ENCODE assay signal across 8 mouse cellular contexts in genomic region chr13:21906946-21907806, GRCm38 (mm10). TPM values are rescaled to one million over a fixed set of nuclear protein-coding genes. Genes with fewer than 3 reads are reported as not detected.
DNase-seq lines count a peak whose midpoint lies in the region; ATAC-seq lines count a peak whose summit lies in the region.

No protein-coding gene starts in this region.

- no peak overlapping the region for H3K27ac ChIP-seq in intestine, embryonic 16.5 days (ENCODE audit: low read length)
- H3K27ac ChIP-seq in neural tube, embryonic 15.5 days (replicated peaks): no peak overlapping the region

- no peak overlapping the region for H3K9ac ChIP-seq in intestine, embryonic 16.5 days (ENCODE audit: low read depth, low read length)
- no peak overlapping the region for H3K9ac ChIP-seq in neural tube, embryonic 15.5 days (replicated peaks)

- no peak overlapping the region for H3K4me2 ChIP-seq in intestine, embryonic 16.5 days (ENCODE audit: low read depth, low read length)
- peak overlapping the region; percentile 23 for H3K4me2 ChIP-seq in neural tube, embryonic 15.5 days

- no peak for ATAC-seq in megakaryocyte, adult 5-6 weeks (ENCODE audit: poor library complexity, severe bottlenecking)
- ATAC-seq in intestine, embryonic 16.5 days: no peak
- no peak; the same call in 1 of the 2 replicates for ATAC-seq in neural tube, embryonic 15.5 days (ENCODE audit: low FRiP score)

- peak; percentile 90 for DNase-seq in embryo, embryonic 10.5 days (ENCODE audit: low spot score)
- DNase-seq in kidney, postnatal 14 days: no peak
- DNase-seq in frontal cortex, postnatal 14 days (ENCODE audit: low spot score in 2 of 2): no peak
- no peak for DNase-seq in thymus, postnatal 36 days

- H3K27me3 ChIP-seq in megakaryocyte, embryonic 14.5 days (replicated peaks): peaks cover 8% of the 10 kb centered on the region
- no peaks in the 10 kb centered on the region for H3K27me3 ChIP-seq in intestine, embryonic 16.5 days (replicated peaks; ENCODE audit: control insufficient read depth, insufficient read depth, low read length)
- peaks cover 4% of the 10 kb centered on the region for H3K27me3 ChIP-seq in neural tube, embryonic 15.5 days (replicated peaks)

- H3K36me3 ChIP-seq in megakaryocyte, embryonic 14.5 days (replicated peaks; ENCODE audit: low read length): no peaks in the 10 kb centered on the region
- H3K36me3 ChIP-seq in intestine, embryonic 16.5 days (ENCODE audit: control insufficient read depth, insufficient read depth, low read length): no peaks in the 10 kb centered on the region
- no peaks in the 10 kb centered on the region for H3K36me3 ChIP-seq in neural tube, embryonic 15.5 days

- 35% methylated on average over 22 of the region's 22 CpGs for WGBS in intestine, embryonic 16.5 days
- WGBS in neural tube, embryonic 15.5 days: 12% methylated on average over 22 of the region's 22 CpGs

- H3K9me3 ChIP-seq in megakaryocyte, embryonic 14.5 days: no peaks in the 10 kb centered on the region
- no peaks in the 10 kb centered on the region for H3K9me3 ChIP-seq in intestine, embryonic 16.5 days (ENCODE audit: control insufficient read depth, low read length)
- no peaks in the 10 kb centered on the region for H3K9me3 ChIP-seq in neural tube, embryonic 15.5 days (replicated peaks)

- H3K4me3 ChIP-seq in megakaryocyte, embryonic 14.5 days (replicated peaks): peak overlapping the region; percentile 28
- H3K4me3 ChIP-seq in intestine, embryonic 16.5 days (ENCODE audit: low read length): peak overlapping the region; percentile 11
- no peak overlapping the region; the same call in 1 of the 2 replicates for H3K4me3 ChIP-seq in neural tube, embryonic 15.5 days (replicated peaks)

- peaks cover 36% of the 10 kb centered on the region; the same call in 1 of the 2 replicates for H3K4me1 ChIP-seq in megakaryocyte, embryonic 14.5 days
- H3K4me1 ChIP-seq in intestine, embryonic 16.5 days (ENCODE audit: control insufficient read depth, insufficient read depth, low read length): no peaks in the 10 kb centered on the region
- H3K4me1 ChIP-seq in neural tube, embryonic 15.5 days: peaks cover 6% of the 10 kb centered on the region; the same call in 1 of the 2 replicates

RNA-seq across cellular contexts. Expression of gene Zfp184, which starts 37.7 kb away (rescaled TPM):
- not detected in 2 replicates for polyA plus RNA-seq in megakaryocyte, embryonic 14.5 days (2012; ENCODE audit: insufficient read depth, low replicate concordance)
- 0.23 and 0.36 TPM in 2 replicates for total RNA-seq in megakaryocyte, adult 5-6 weeks (2015)
- 0.65 TPM in 1 of 2 replicates, not detected in the other for total RNA-seq in megakaryocyte, adult 5-6 weeks (2017)
- 4.4 and 4.7 TPM in 2 replicates for polyA plus RNA-seq in intestine, embryonic 16.5 days (2015; fragmentation: Nextera tagmentation; extraction: Ambion mirVana)
- polyA plus RNA-seq in neural tube, embryonic 15.5 days (2015; fragmentation: Nextera tagmentation; extraction: Ambion mirVana): 10.3 and 11.5 TPM in 2 replicates
